Mouse (Mus musculus): Measurements from ENCODE around the gene Chid1. TPM values are rescaled to one million over a fixed set of nuclear protein-coding genes. Genes with fewer than 3 reads are reported as not detected.

Chid1 gene
- total RNA-seq, 1 experiment from 2014 or later: 26.5 TPM

DNA sequence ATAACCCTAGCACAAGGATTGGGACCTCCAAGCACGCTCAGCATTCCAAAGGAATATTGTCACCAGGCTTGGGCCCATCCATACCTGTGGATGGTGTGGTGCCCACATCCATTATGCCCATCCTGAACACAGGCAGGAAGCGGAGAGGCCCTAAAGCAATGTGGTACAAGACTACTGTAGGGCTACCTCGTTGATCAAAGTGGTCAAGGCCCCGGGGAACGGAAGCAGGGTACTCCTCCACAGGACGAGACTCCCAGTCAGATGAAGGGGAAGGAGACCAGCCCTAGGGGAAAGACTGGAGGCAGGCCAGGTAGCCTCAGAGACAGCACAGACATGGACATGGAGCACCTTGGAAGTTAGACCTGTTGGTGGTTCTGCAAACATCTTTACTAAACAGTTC, 66.9 kb downstream of the Chid1 start:
- ATAC-seq (replicated peaks in 1 of 2; ENCODE audit: insufficient read depth in 1 of 2, low FRiP score in 2 of 2, low TSS enrichment in 1 of 2, low read depth in 1 of 2, poor library complexity in 2 of 2, severe bottlenecking in 2 of 2): no peak

DNA sequence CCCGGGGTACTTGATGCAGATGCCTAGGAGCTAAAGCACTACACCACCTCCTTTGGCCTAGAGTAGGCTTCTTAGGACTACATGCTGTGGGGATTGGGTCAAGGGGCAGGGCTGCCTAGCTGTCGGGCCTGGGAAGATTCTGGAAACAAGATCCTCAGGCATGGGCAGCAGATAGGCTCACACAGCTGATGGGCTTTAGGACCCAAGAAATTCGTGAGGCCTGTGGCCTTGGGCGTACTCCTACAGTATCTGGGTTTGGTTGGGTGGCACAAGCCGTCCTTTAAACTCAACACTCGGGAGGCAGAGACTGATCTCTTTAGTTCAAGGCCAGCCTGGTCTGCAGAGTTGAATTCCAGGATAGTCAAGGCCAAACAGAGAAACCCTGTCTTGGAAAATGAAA, 67.4 kb downstream of the Chid1 start:
- no peak for ATAC-seq (replicated peaks in 1 of 2; ENCODE audit: insufficient read depth in 1 of 2, low FRiP score in 2 of 2, low TSS enrichment in 1 of 2, low read depth in 1 of 2, poor library complexity in 2 of 2, severe bottlenecking in 2 of 2)

- ATAC-seq (replicated peaks in 1 of 2; ENCODE audit: insufficient read depth in 1 of 2, low FRiP score in 2 of 2, low TSS enrichment in 1 of 2, low read depth in 1 of 2, poor library complexity in 2 of 2, severe bottlenecking in 2 of 2): no peak
Observed at GRCm38 (mm10) chr7:141471236-141471635, 68.4 kb downstream of the Chid1 start.

- no peak for ATAC-seq (replicated peaks in 1 of 2; ENCODE audit: insufficient read depth in 1 of 2, low FRiP score in 2 of 2, low TSS enrichment in 1 of 2, low read depth in 1 of 2, poor library complexity in 2 of 2, severe bottlenecking in 2 of 2)
Observed at GRCm38 (mm10) chr7:141470637-141470944, 69.1 kb downstream of the Chid1 start.

GRCm38 (mm10) chr7:141469901-141470636, 69.6 kb downstream of the Chid1 start:
- no peak for ATAC-seq (replicated peaks in 1 of 2; ENCODE audit: insufficient read depth in 1 of 2, low FRiP score in 2 of 2, low TSS enrichment in 1 of 2, low read depth in 1 of 2, poor library complexity in 2 of 2, severe bottlenecking in 2 of 2)

- no peak for ATAC-seq (replicated peaks in 1 of 2; ENCODE audit: insufficient read depth in 1 of 2, low FRiP score in 2 of 2, low TSS enrichment in 1 of 2, low read depth in 1 of 2, poor library complexity in 2 of 2, severe bottlenecking in 2 of 2)
Observed at GRCm38 (mm10) chr7:141469352-141469751, 70.3 kb downstream of the Chid1 start.

DNA sequence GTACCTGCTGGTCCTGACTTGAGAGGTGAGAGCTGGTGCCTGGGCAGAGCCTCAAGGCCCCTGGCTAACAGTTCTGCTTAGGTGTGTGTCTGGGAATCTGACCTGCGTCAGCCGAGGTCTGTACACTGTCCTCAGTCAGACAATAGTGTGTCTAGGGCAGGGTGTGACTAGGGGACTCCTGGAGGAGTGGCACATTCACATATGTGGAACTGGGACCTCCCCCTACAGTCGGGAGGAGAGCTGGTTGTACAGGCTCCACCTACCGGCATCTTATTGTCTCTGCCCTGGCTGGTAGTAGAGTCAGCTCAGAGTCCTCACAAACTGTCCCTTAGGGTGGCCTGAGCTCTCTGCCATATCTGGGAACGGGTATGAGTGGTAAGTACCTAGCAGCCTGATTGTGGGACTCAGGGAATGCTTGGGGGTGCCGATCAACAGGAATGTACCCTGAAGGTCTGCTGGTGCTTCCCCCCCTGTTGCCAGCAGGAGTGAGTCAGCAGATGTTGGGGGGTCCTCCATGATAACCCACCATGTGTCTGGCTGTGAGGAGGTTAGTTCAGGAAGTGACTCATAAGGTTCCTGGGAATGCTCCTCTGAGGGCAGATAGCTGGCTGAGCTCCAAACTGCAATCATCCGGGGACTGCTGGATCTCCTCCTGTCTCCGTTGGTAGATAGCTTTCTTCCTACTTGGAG, 71.0 kb downstream of the Chid1 start:
- peak; percentile 58 to 75 for ATAC-seq (replicated peaks in 1 of 2; ENCODE audit: insufficient read depth in 1 of 2, low FRiP score in 2 of 2, low TSS enrichment in 1 of 2, low read depth in 1 of 2, poor library complexity in 2 of 2, severe bottlenecking in 2 of 2)

DNA sequence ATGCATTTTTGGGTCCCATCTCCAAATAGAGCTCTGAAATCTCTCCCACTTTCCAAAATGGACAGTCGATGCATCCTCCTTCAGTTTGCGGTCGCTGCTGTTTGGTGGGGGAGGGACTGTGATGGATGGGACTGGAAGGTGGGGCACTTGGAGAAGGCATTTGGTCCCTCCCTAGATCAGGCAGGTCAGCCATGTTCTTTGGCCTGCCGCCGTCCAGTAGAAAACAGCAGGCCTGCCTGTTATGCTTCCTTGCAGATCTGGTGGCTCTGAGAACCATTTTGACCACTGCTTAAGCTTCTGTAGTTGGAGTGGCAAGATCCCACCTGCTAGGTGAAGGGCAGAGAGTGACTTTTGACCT, 71.5 kb downstream of the Chid1 start:
- no peak for ATAC-seq (replicated peaks in 1 of 2; ENCODE audit: insufficient read depth in 1 of 2, low FRiP score in 2 of 2, low TSS enrichment in 1 of 2, low read depth in 1 of 2, poor library complexity in 2 of 2, severe bottlenecking in 2 of 2)

- peak; percentile 49 to 61 for ATAC-seq (replicated peaks in 1 of 2; ENCODE audit: insufficient read depth in 1 of 2, low FRiP score in 2 of 2, low TSS enrichment in 1 of 2, low read depth in 1 of 2, poor library complexity in 2 of 2, severe bottlenecking in 2 of 2)
Observed at GRCm38 (mm10) chr7:141467230-141468030, 72.2 kb downstream of the Chid1 start, which contains the start of gene Cd151. Cd151 (plus strand) TSS chr7:141467392.

- no peak for ATAC-seq (replicated peaks in 1 of 2; ENCODE audit: insufficient read depth in 1 of 2, low FRiP score in 2 of 2, low TSS enrichment in 1 of 2, low read depth in 1 of 2, poor library complexity in 2 of 2, severe bottlenecking in 2 of 2)
Observed at GRCm38 (mm10) chr7:141466607-141467148, 73.0 kb downstream of the Chid1 start.

- ATAC-seq (replicated peaks in 1 of 2; ENCODE audit: insufficient read depth in 1 of 2, low FRiP score in 2 of 2, low TSS enrichment in 1 of 2, low read depth in 1 of 2, poor library complexity in 2 of 2, severe bottlenecking in 2 of 2): no peak
Observed at GRCm38 (mm10) chr7:141466045-141466394, 73.6 kb downstream of the Chid1 start.

- no peak for ATAC-seq (replicated peaks in 1 of 2; ENCODE audit: insufficient read depth in 1 of 2, low FRiP score in 2 of 2, low TSS enrichment in 1 of 2, low read depth in 1 of 2, poor library complexity in 2 of 2, severe bottlenecking in 2 of 2)
Observed at GRCm38 (mm10) chr7:141465388-141466044, 74.1 kb downstream of the Chid1 start.

- ATAC-seq (replicated peaks in 1 of 2; ENCODE audit: insufficient read depth in 1 of 2, low FRiP score in 2 of 2, low TSS enrichment in 1 of 2, low read depth in 1 of 2, poor library complexity in 2 of 2, severe bottlenecking in 2 of 2): no peak
Observed at GRCm38 (mm10) chr7:141464603-141465201, 75.0 kb downstream of the Chid1 start.

- no peak for ATAC-seq (replicated peaks in 1 of 2; ENCODE audit: insufficient read depth in 1 of 2, low FRiP score in 2 of 2, low TSS enrichment in 1 of 2, low read depth in 1 of 2, poor library complexity in 2 of 2, severe bottlenecking in 2 of 2)
Observed at GRCm38 (mm10) chr7:141463824-141464602, 75.6 kb downstream of the Chid1 start.

DNA sequence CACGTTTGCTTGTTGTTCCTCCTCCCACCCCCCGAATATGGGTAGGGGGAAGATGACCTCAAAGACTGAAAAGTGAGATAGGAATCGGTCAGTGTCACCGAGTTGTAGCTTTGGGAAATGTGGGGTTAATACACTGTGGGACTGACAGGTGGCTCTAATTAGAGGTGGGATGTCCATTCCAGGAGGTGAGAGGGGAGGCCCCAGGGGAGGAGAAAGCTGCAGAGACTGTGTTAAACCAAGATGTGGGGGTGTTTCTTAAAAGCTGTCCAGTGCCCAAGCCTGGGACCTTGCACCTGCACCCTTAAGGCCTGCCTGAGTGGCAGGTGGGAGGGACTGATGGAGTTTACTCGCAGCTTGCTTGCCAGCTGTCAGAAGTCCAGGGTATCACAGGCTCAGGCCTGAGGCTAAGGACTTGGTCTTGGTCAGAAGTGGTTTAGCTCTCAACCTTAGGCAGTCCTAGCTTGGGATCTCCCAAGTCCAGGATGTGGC, 77.3 kb downstream of the Chid1 start:
- no peak for ATAC-seq (replicated peaks in 1 of 2; ENCODE audit: insufficient read depth in 1 of 2, low FRiP score in 2 of 2, low TSS enrichment in 1 of 2, low read depth in 1 of 2, poor library complexity in 2 of 2, severe bottlenecking in 2 of 2)

- ATAC-seq (replicated peaks in 1 of 2; ENCODE audit: insufficient read depth in 1 of 2, low FRiP score in 2 of 2, low TSS enrichment in 1 of 2, low read depth in 1 of 2, poor library complexity in 2 of 2, severe bottlenecking in 2 of 2): no peak
Observed at GRCm38 (mm10) chr7:141461521-141462332, 77.9 kb downstream of the Chid1 start.

Data from hematopoietic stem cell, adult 5-6 weeks (primary cell).